Mouse (Mus musculus) intestine, postnatal 0 days (tissue): ENCODE results near the gene Acvr1. TPM values are rescaled to one million over a fixed set of nuclear protein-coding genes. Genes with fewer than 3 reads are reported as not detected.

ENCODE experiments used
- ATAC-seq: fragments of 200-750 bp; cut with Nextera tagmentation; 2 replicates; pipeline ENCODE4 v1.8.0; 2017; ENCODE audit warnings: mild to moderate bottlenecking, moderate TSS enrichment, moderate library complexity
- H3K27ac ChIP-seq: fragments of 300-500 bp; sonication (generic); 2 replicates; pipeline ENCODE4 v1.5.1; 2014; ENCODE audit warnings: mild to moderate bottlenecking, low read depth, low read length, moderate library complexity
- H3K27me3 ChIP-seq: fragments of 300-500 bp; sonication (generic); replicated peaks from 2 replicates; pipeline ENCODE4 v1.6.1; 2014; ENCODE audit warnings: low read length, mixed read lengths; ENCODE audit not compliant: control insufficient read depth, insufficient read depth
- H3K36me3 ChIP-seq: fragments of 300-500 bp; sonication (generic); 2 replicates; pipeline ENCODE4 v1.6.1; 2014; ENCODE audit warnings: mild to moderate bottlenecking, moderate library complexity; ENCODE audit not compliant: control insufficient read depth, insufficient read depth
- H3K4me1 ChIP-seq: fragments of 300-500 bp; sonication (generic); replicated peaks from 2 replicates; pipeline ENCODE4 v1.6.1; 2014; ENCODE audit warnings: antibody characterized with exemption, low read length, mixed read lengths; ENCODE audit not compliant: control insufficient read depth, insufficient read depth
- H3K4me2 ChIP-seq: fragments of 300-500 bp; sonication (generic); replicated peaks from 2 replicates; pipeline ENCODE4 v1.6.1; 2014; ENCODE audit warnings: low read depth, mild to moderate bottlenecking, moderate library complexity
- H3K4me3 ChIP-seq: fragments of 300-500 bp; sonication (generic); 2 replicates; pipeline ENCODE4 v1.5.1; 2014; ENCODE audit warnings: low read depth, low read length
- H3K9ac ChIP-seq: fragments of 300-500 bp; sonication (generic); 2 replicates; pipeline ENCODE4 v1.6.1; 2014; ENCODE audit warnings: mild to moderate bottlenecking, low read depth, low read length
- H3K9me3 ChIP-seq: fragments of 300-500 bp; sonication (generic); 2 replicates; pipeline ENCODE4 v1.6.1; 2016; ENCODE audit warnings: mixed run types; ENCODE audit not compliant: control insufficient read depth
- CTCF ChIP-seq: sonication (generic); IDR thresholded peaks from 2 replicates; pipeline ENCODE4 v1.5.1; 2016; ENCODE audit warnings: low read depth, mild to moderate bottlenecking, control low read depth, antibody characterized with exemption, moderate library complexity
- WGBS: fragments of 180-500 bp; shearing (Covaris S2); extraction: QIAGEN DNeasy Blood & Tissue Kit; methylation state at CpG from one replicate; pipeline ENCODE4 v1.1.7; 2014; 5-methylcytosine and 5-hydroxymethylcytosine counted together
- polyA plus RNA-seq: library from polyadenylated mRNA; unstranded; fragments of >200 nt; fragmentation: Nextera tagmentation; extraction: Ambion mirVana; gene quantifications from 2 replicates; pipeline ENCODE4 v1.2.1, GENCODE M21; 2015

The Acvr1 gene
- polyA plus RNA-seq, 1 experiment from 2014 or later, result 4.6 TPM

GRCm38 (mm10) chr2:58488404-58488803, 78.6 kb downstream of the Acvr1 start:
- Histone ChIP-seq H3K4me1 (0 out of 2 replicates have a peak, but pooled peaks cover 3% of the 10 kb centered on the region), H3K4me2 (no peak overlapping the region), H3K27me3 (no peaks in the 10 kb centered on the region), H3K4me3 (no peak overlapping the region), H3K9me3 (no peaks in the 10 kb centered on the region), H3K36me3 (peaks cover 3% of the 10 kb centered on the region; the same call in 1 of the 2 replicates), H3K9ac (no peak overlapping the region), H3K27ac (no peak overlapping the region)
- WGBS, result 80% methylated on average over 8 of the region's 8 CpGs
- no peak for TF ChIP-seq CTCF
- ATAC-seq, result no peak

DNA sequence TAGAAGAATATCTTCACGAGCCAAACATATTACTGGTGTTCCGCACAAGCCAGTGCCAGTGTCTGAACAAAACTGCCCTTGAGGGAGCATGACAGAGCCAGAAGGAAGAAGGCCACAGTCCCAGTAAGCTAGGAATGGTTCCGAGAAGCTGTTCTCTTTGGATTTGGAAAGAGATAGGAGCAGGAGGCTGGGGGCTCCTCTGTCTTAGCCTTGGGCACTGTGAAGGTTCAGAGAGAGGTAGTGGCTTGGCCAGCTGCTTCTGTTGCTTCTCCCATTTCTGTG, 79.7 kb downstream of the Acvr1 start:
- 84% methylated on average over 3 of the region's 3 CpGs for WGBS

GRCm38 (mm10) chr2:58486441-58487278, 80.3 kb downstream of the Acvr1 start:
- no peaks in the 10 kb centered on the region for H3K9me3 ChIP-seq
- ATAC-seq, result no peak
- no peak overlapping the region for H3K9ac ChIP-seq
- H3K27me3 ChIP-seq, result no peaks in the 10 kb centered on the region
- WGBS, result 62% methylated on average over 14 of the region's 14 CpGs
- H3K4me1 ChIP-seq, result 0 out of 2 replicates have a peak, but pooled peaks cover 3% of the 10 kb centered on the region
- no peak for TF ChIP-seq CTCF
- no peak overlapping the region for H3K4me2 ChIP-seq
- peaks cover 3% of the 10 kb centered on the region; the same call in 1 of the 2 replicates for H3K36me3 ChIP-seq
- H3K27ac ChIP-seq, result no peak overlapping the region
- H3K4me3 ChIP-seq, result no peak overlapping the region

More for the DNA sequence above, 79.7 kb downstream of the Acvr1 start:
- no peak for ATAC-seq
- Histone ChIP-seq H3K4me3 (no peak overlapping the region), H3K9me3 (no peaks in the 10 kb centered on the region), H3K27me3 (no peaks in the 10 kb centered on the region), H3K36me3 (peaks cover 3% of the 10 kb centered on the region; the same call in 1 of the 2 replicates), H3K27ac (no peak overlapping the region), H3K4me2 (no peak overlapping the region), H3K4me1 (0 out of 2 replicates have a peak, but pooled peaks cover 3% of the 10 kb centered on the region), H3K9ac (no peak overlapping the region)
- TF ChIP-seq CTCF, result no peak

DNA sequence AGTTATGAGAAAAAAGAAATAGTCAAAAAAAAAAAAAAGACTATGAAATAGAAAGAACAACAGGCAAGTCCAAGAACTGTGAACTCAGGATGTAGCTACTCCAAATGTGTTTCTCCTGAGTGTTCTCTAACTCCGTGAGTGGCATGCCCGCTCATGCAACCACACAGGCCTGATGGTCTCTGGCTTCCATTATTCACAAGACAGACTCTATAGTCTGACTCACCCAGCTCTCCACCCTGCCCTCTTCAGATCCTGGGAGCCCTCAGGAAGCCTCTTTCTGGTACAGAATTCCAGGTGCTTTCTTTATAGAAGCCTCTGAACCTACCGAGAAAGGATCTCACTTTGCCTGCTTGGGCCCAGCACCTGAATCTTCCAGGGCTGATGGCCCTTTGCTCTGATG, 81.3 kb downstream of the Acvr1 start:
- no peak for TF ChIP-seq CTCF
- Histone ChIP-seq H3K4me3 (no peak overlapping the region), H3K36me3 (peaks cover 3% of the 10 kb centered on the region; the same call in 1 of the 2 replicates), H3K27ac (no peak overlapping the region), H3K27me3 (no peaks in the 10 kb centered on the region), H3K4me1 (0 out of 2 replicates have a peak, but pooled peaks cover 3% of the 10 kb centered on the region), H3K4me2 (no peak overlapping the region), H3K9me3 (no peaks in the 10 kb centered on the region), H3K9ac (no peak overlapping the region)
- WGBS, result 69% methylated on average over 3 of the region's 3 CpGs
- no peak for ATAC-seq

- ATAC-seq, result no peak
- 16% methylated on average over 4 of the region's 4 CpGs for WGBS
These were observed 81.8 kb downstream of the Acvr1 start for GRCm38 (mm10) chr2:58485152-58485551.

DNA sequence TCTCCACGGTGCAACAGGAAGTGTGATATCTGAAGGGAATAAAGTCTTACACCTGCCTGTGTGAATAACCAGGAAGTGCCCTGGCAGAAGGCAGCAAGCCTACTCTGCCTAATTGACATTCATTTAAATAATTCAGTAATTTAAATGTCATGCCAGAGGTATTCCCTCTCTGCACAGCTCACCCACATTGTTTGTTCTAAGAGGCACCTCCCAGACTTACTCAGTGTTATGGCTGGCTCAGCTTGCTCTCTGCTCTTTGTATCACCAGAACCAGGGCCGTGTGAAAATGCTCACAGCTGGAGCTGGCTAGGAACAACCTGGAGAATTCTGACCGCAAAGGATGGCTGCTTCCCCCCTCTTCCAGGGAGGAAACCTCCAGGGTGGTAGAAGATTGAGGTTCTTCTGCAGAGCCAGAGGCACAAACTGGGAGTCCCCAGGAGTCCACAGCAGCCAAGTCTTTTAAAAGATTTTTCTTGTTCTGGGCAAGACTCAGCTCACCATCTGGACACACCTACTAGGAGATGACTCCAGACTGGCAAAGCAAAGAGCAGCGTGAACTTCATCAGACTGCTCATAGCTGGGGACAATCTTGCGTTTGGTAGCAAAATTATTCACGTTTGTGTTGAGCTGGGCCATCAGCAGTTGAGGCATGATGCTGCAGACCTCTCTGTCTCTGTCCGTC, 82.5 kb downstream of the Acvr1 start:
- H3K4me1 ChIP-seq, result 0 out of 2 replicates have a peak, but pooled peaks cover 3% of the 10 kb centered on the region
- H3K27ac ChIP-seq, result peak overlapping the region; percentile 60; the same call in 1 of the 2 replicates
- peak overlapping the region; percentile 7; the same call in 1 of the 2 replicates for H3K9ac ChIP-seq
- H3K4me2 ChIP-seq, result peak overlapping the region; percentile 49
- ATAC-seq, result peak; percentile 75
- no peaks in the 10 kb centered on the region for H3K27me3 ChIP-seq
- WGBS, result 33% methylated on average over 7 of the region's 7 CpGs
- peaks cover 6% of the 10 kb centered on the region; the same call in 1 of the 2 replicates for H3K36me3 ChIP-seq
- no peak for TF ChIP-seq CTCF
- H3K9me3 ChIP-seq, result no peaks in the 10 kb centered on the region
- no peak overlapping the region for H3K4me3 ChIP-seq

More at GRCm38 (mm10) chr2:58485152-58485551, 81.8 kb downstream of the Acvr1 start:
- no peak for TF ChIP-seq CTCF
- Histone ChIP-seq H3K4me3 (no peak overlapping the region), H3K9ac (no peak overlapping the region), H3K4me1 (0 out of 2 replicates have a peak, but pooled peaks cover 3% of the 10 kb centered on the region), H3K4me2 (peak overlapping the region; percentile 49; the same call in 1 of the 2 replicates), H3K27me3 (no peaks in the 10 kb centered on the region), H3K9me3 (no peaks in the 10 kb centered on the region), H3K36me3 (peaks cover 3% of the 10 kb centered on the region; the same call in 1 of the 2 replicates), H3K27ac (no peak overlapping the region)
